Mouse (Mus musculus) left cerebral cortex, postnatal 10 days (tissue): ENCODE measurements at regions not wholly inside any gene's neighbourhood (a gene's known extent, or its start where the extent isn't known, plus 50 kb on each side); places are given as distances from the start of the nearest gene placed in this dataset.

Experiments used
- DNase-seq, 2 experiments: peaks; one replicate each; pipeline ENCODE4 v3.0.0; 2021 to 2022; ENCODE audit warnings: low spot score in 2 of 2, mixed read lengths in 1 of 2; ENCODE audit errors: extremely low spot score in 1 of 2
- intact Hi-C: fragments of 180-260 bp; cut with DNase I; formaldehyde crosslinking; loops from one replicate; pipeline ENCODE4 v1.15.1; 2025

DNA sequence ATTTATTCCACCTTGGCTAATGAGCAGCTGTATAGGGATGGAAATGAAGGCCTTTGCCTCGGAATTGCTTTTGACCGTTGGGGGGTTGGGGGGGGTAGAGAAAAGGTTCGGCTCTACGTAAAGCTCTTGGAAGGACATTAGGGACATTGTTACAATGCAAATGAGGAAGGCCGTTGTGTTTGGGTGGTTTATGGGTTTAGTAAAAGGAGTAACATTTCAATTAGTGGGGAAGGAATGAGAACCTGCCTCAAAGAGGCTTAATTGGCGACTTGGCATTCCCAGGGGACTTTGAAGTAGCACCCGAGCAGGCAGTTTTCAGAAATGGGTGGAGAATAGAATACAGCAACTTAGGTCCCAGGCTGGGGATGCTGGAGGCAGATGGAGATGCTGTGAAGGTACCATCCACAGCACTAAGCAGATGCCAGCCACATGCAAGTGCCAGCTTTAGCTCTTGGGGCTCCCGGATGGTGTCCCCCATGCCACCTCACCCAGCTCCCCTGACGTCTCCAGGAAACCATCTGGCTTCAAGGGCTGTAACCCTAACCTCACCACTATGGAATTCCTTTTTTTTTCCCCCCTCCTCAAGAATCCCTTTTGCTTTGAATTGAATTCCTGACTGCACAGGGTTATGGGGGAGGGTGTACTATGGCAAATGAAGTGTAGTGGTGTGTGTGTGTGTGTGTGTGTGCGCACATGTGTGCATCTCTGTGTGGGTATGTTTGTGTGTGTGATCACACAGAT is 180.8 kb upstream of the Hes1 start:
- no peak for DNase-seq
- intact Hi-C loops, result no loop called here

DNA sequence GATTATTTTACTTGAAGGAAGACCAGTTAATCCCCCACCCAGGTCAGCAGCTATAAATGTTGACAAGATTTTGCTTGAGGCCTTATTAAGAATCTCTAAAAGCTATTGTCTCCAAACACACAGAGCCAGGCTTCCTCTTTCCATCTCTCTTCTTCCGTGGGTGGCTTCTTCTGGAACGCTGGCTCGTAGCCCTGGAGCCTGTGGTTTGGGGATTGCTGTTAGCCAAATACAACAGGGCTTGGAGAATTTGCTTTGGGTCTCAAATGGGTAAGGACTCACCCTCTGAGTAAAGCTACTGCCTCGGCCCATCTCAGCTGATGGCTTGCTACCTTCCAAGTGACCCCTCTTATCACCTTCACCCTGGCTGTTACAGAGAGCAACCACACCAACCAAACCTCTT is 179.3 kb upstream of the Hes1 start:
- intact Hi-C loops, result no loop called here
- DNase-seq, result no peak

- intact Hi-C loops, result no loop called here
- DNase-seq, result no peak
These were observed 177.4 kb upstream of the Hes1 start for GRCm38 (mm10) chr16:29886755-29887154.

DNA sequence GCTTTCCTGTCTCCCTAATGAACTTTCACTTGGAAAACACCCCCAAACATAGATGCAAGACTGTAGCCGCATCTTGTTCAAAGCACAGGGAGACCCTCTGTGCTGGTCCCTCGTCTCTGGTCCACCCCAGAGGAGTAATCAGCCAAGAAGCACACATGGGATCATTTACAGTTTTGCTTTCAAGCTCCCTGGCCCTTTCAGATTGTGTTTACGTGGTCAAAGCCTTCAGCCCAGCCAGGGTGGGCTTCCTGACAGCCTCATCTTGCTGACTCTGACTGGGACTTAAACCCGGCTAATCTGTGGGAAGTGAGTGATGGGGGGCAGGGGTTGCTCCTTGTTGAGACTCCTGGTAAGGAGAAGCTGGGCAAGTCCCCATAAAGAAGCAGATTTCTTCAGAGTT is 174.8 kb upstream of the Hes1 start:
- DNase-seq, result no peak
- intact Hi-C loops, result no loop called here

DNA sequence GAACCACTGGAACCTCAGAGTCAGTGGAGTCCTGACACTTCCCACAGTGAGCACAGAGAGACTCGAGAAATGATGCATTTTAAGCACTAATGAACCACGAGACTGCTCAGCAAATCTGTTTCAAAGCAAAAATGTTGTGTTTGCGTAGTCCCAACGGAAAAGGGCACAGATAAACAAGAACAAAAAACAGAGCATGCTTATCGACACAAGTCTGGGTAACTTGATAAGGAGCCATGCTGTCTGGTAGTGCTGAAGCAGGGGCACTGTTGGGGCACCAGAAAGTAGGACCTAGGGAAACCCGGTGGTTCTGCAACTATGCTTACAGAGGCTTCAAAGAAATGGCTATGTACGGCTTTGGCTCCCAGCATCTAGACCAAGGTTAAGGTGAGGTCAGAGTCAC is 172.7 kb upstream of the Hes1 start:
- intact Hi-C loops, result no loop called here
- no peak for DNase-seq

DNA sequence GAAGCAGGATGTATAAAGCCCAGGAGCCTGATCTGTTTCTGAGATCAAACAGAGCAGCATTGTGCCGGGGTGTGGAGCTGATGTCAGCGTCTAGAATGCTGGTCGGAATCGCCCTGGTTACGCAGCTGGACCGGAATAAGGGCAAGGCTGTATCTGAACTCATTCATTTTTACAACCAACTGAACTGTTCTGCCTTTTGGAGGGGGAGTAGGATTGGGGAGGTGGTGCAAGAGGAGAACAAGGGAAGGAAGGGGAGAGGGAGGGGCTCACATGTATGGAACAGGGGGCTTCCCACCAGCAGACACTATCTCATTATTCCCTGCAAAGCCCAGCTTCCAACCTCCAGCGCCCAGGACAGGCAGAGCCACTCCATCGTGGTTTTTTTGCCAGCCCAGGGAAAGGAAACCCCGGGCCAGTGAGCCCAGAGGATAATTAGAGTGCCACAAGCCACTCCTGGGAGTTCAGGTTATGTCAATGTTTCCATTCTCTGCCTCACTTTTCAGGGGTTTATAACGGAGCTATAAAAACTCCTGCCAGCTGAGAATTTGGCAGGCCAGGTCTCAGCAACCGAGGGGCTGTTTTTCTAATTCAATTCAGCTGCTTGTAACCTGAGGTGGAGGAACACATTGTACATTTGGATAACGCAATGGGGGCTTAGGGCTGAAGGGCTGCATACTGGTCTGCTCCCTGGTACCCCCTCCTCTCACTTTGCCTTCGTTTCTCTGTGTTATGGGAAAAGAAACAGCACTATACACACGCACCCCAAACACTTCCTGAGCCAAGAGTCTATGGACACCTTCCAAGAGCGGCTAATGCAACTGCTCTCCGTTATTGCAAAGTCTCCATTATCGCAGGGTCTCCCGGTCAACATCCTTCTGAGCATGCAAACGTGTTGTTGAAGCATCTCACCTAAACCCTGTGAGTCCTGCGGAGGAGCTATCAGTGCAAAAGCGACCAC is 170.0 kb upstream of the Hes1 start:
- intact Hi-C loops, result no loop called here
- DNase-seq, result peak; percentile 31 to 68

- intact Hi-C loops, result no loop called here
- no peak for DNase-seq
These were observed 167.8 kb upstream of the Hes1 start for GRCm38 (mm10) chr16:29896393-29896792.

DNA sequence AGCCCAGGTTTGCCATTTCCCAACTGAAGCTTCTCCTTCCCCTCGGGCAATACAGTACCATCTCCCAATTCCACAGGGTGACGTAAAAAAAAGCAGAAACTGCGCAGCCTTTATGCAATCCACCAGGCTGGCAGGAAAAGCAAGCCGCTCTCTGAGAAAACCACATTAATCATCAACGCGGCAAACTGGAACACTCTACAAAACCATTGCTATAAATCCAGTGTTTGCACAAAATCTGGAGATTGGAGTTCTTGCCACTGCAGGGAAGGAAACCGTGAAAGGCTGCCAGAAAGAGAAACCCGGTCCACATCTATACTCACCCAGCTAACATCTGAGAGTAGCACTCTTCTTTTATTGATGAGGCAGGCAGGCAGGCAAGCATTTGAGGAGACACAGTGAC is 160.7 kb upstream of the Hes1 start:
- intact Hi-C loops, result no loop called here
- no peak for DNase-seq

- intact Hi-C loops, result no loop called here
- DNase-seq, result no peak
These were observed 159.9 kb upstream of the Hes1 start for GRCm38 (mm10) chr16:29904183-29904775.

DNA sequence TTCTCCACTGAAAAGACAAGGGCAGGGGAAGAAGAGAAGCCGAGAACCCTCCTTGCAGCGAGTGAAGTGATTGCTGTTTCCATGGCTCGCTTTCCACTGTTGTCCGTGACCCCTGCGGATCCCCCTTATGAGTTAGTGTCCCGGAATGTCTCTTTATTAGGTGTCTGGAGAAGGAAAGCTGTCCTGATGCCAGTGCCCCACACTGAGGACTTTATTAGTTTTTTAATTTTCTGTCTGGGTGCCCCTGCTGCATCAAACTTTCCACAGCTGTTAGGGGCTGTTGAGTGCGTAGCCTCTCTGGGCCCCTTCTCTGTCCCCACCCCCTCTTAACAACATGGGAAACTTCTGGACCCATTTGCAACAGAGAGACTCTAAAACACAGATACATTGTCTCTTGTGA is 156.9 kb upstream of the Hes1 start:
- no peak for DNase-seq
- intact Hi-C loops, result no loop called here

- intact Hi-C loops, result no loop called here
- DNase-seq, result no peak
These were observed 156.2 kb upstream of the Hes1 start for GRCm38 (mm10) chr16:29908031-29908430.

DNA sequence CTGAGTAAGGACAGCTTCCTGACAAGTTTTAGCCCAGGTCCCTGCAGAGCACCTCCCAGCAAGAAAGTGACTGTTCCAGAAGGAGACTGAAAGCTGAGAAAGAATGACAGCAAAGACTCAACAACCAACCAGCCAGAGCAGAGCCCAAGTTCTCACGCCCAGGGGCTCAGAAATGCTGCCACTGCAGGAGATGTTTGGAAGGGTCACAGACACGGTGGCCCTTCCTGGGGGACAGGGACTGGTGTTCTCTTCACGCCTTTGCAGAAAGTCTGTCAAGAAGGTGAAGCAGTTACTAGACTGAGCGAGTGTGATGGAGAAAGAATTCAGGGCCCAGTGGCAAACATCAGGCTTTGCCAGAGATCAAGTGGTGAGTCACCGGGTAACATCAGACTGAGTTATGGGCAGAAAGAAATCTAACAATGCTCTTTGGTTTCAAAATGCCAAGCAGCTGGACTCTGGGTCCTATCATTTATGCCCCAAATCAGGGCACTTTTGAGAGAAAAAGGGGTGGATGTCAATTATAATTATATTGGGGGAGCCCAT is 154.2 kb upstream of the Hes1 start:
- intact Hi-C loops, result no loop called here
- DNase-seq, result no peak

DNA sequence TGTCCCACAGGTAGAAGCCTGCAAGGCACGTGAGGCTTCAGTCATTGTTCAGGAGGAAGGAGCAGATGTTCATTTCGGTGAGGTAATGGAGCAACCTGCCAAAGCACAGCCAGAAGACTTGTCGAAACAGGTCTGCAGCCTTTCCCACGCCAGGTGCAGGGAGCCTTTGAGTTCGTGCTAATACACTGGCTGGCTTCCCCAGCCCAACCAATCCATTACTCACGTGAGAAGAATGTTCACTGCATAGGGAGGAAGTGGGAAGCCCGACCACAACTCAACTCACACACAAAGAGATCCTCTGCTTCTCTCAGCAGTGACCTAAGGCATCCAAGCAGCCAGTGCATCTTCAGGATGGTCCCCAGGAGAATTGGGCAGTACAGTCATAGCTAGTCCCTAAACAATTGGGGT is 153.0 kb upstream of the Hes1 start:
- intact Hi-C loops, result no loop called here
- DNase-seq, result no peak

- intact Hi-C loops, result no loop called here
- no peak for DNase-seq
These were observed 150.7 kb upstream of the Hes1 start for GRCm38 (mm10) chr16:29913357-29914010.

GRCm38 (mm10) chr16:29915346-29915745 is 148.8 kb upstream of the Hes1 start:
- peak; percentile 17 to 59 for DNase-seq
- intact Hi-C loops, result no loop called here

- intact Hi-C loops, result no loop called here
These were observed 146.2 kb upstream of the Hes1 start for GRCm38 (mm10) chr16:29917989-29918388.

GRCm38 (mm10) chr16:29918396-29918795 is 145.8 kb upstream of the Hes1 start:
- intact Hi-C loops, result no loop called here
- DNase-seq, result no peak

More at GRCm38 (mm10) chr16:29917989-29918388, 146.2 kb upstream of the Hes1 start:
- no peak for DNase-seq

DNA sequence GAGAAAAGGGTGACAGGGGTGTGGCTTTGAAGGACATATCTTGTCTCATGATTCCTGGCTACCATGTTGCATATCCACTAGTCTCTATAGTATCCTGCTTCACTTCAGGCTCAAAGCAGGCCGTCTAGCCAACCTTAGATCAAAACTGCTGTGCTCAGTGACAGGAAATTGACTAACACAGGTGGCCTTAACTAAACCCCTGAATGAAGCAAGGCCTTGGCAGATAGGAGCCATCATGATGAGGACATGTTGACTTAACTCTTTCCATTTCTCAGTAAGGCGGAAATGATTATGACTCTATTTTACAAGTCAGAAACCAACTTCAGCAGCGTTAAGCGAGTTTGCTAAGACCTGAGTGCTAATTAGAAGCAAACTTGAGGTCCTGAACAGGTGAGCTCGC is 143.2 kb upstream of the Hes1 start:
- DNase-seq, result no peak
- intact Hi-C loops, result no loop called here

DNA sequence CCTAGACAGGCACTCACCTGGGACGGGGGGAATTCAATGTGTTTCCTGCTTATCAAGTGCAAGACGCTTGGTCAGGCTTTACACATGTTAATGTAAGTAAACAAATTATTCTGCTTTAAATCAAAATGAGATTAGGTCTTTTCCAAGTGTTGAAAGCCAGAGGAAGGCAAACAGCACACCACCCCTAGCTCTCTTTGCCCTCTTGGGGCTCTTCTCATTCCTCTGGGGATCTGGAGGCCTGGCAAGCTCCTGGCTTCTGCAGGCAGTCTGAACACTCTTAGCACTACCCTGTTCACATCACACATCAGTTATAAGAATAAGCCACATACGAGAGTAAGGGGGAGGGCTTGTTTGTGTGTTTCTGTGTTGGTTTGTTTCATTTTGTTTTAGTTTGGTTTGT is 142.8 kb upstream of the Hes1 start:
- DNase-seq, result no peak
- intact Hi-C loops, result no loop called here
